ENCODE assay signal across 10 mouse cellular contexts in the genomic region with DNA sequence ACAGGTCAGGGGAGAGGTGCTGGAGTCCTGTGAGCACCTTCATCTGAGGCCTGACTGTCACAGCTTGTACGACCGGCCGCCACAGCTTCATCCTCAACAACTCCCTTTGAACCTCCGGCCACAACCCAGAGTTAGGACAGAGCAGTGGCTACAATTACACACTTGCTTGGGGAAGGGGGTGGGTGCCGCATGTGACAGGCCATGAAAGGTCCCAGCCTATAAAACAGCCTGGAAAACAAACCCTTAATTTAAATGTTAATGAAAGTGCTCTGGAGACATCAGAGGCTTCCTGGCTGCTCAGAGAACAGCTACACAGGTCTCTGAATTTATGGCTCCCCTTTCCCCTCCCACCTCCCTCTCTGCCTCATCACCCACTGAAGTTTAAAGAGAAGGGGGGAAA.
"Had no signal": no experiment of that assay in that cellular context is flagged by ENCODE, and none has a peak within 500 bp of the region (broad histone marks: within the 10 kb centered on the region; RNA-seq: fewer than 3 reads in every experiment).

No protein-coding gene starts in this region.

- H3K4me2 ChIP-seq: intestine, embryonic 15.5 days; limb, embryonic 13.5 days; stomach, embryonic 15.5 days had no signal

- H3K9ac ChIP-seq: intestine, embryonic 15.5 days; limb, embryonic 13.5 days; liver, embryonic 14.5 days; stomach, embryonic 15.5 days had no signal

- H3K9me3 ChIP-seq: intestine, embryonic 15.5 days; limb, embryonic 13.5 days; stomach, embryonic 15.5 days had no signal

- H3K4me3 ChIP-seq: intestine, embryonic 15.5 days; layer of hippocampus, adult 2 months; limb, embryonic 13.5 days; stomach, embryonic 15.5 days had no signal

- DNase-seq: kidney, adult 18-20 months; lung, adult 18-20 months; right cerebral cortex, postnatal 14 days; thymus, adult 2 months; thymus, postnatal 25 days had no signal

- ATAC-seq: intestine, embryonic 15.5 days had no signal

- H3K27me3 ChIP-seq: intestine, embryonic 15.5 days; limb, embryonic 13.5 days; stomach, embryonic 15.5 days had no signal

- H3K27ac ChIP-seq: intestine, embryonic 15.5 days; layer of hippocampus, adult 2 months; limb, embryonic 13.5 days; liver, embryonic 14.5 days; stomach, embryonic 15.5 days had no signal

- H3K4me1 ChIP-seq: intestine, embryonic 15.5 days; limb, embryonic 13.5 days had no signal

- H3K36me3 ChIP-seq: intestine, embryonic 15.5 days; stomach, embryonic 15.5 days had no signal
